Mouse (Mus musculus) G1E (cell line): Measurements from ENCODE around the gene Dok3.

Experiments used
- CTCF ChIP-seq: IDR thresholded peaks from 2 replicates; pipeline ENCODE4 v1.5.1; 2012; ENCODE audit warnings: low read depth, low read length, inconsistent platforms, mixed read lengths
- GATA1 ChIP-seq: IDR thresholded peaks from 2 replicates; pipeline ENCODE4 v1.6.1; 2012; ENCODE audit warnings: borderline replicate concordance, low read length, inconsistent platforms, mixed read lengths
- POLR2AphosphoS5 ChIP-seq: IDR thresholded peaks from 2 replicates; pipeline ENCODE4 v1.6.1; 2012; ENCODE audit warnings: low read depth, low read length, inconsistent platforms; ENCODE audit not compliant: insufficient replicate concordance
- TAL1 ChIP-seq: conservative IDR thresholded peaks from 2 replicates; pipeline ENCODE4 v1.6.1; 2012; ENCODE audit warnings: low read depth, low read length, inconsistent platforms, mixed read lengths

DNA sequence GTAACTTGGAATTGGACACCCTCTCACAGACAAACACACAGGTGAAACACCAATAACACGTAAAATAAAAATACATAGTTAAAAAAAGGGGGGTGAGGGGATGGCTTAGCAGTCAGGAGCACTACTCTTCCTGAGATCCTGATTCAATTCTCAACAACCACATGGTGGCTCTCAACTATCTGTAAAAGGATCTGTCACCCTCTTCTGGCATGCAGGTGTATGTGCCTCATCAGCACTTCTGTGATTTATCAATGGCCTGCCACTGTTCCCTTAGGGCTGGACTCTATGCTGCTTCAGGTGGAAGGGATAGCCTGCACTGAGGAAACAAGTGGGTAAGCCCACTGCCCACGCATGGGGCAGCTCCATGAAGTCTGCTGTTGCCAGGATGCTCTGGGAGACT is 11.8 kb upstream of the Dok3 start:
- TF ChIP-seq CTCF: no peak
- no peak for TF ChIP-seq POLR2AphosphoS5
- TF ChIP-seq GATA1: no peak
- no peak for TF ChIP-seq TAL1
